Mouse (Mus musculus) kidney, embryonic 16.5 days (tissue): Measurements from ENCODE around the gene Mthfd1l. TPM values are rescaled to one million over a fixed set of nuclear protein-coding genes. Genes with fewer than 3 reads are reported as not detected.

Source experiments
- ATAC-seq: fragments of 200-750 bp; cut with Nextera tagmentation; 2 replicates; pipeline ENCODE4 v1.8.0; 2017; ENCODE audit warnings: moderate TSS enrichment; ENCODE audit not compliant: low FRiP score, low TSS enrichment
- H3K27ac ChIP-seq: fragments of 300-500 bp; sonication (generic); 2 replicates; pipeline ENCODE4 v1.5.1; 2014; ENCODE audit warnings: low read length
- H3K27me3 ChIP-seq: fragments of 300-500 bp; sonication (generic); 2 replicates; pipeline ENCODE4 v1.6.1; 2014; ENCODE audit warnings: low read length, control low read depth, mixed read lengths; ENCODE audit not compliant: insufficient read depth
- H3K36me3 ChIP-seq: fragments of 300-500 bp; sonication (generic); 2 replicates; pipeline ENCODE4 v1.6.1; 2014; ENCODE audit warnings: low read length, control low read depth, mixed read lengths; ENCODE audit not compliant: insufficient read depth
- H3K4me1 ChIP-seq: fragments of 300-500 bp; sonication (generic); 2 replicates; pipeline ENCODE4 v1.6.1; 2014; ENCODE audit warnings: low read length, control low read depth, mixed read lengths; ENCODE audit not compliant: insufficient read depth
- H3K4me2 ChIP-seq: fragments of 300-500 bp; sonication (generic); replicated peaks from 2 replicates; pipeline ENCODE4 v1.6.1; 2014; ENCODE audit warnings: low read depth, low read length
- H3K4me3 ChIP-seq: fragments of 300-500 bp; sonication (generic); 2 replicates; pipeline ENCODE4 v1.5.1; 2014; ENCODE audit warnings: mild to moderate bottlenecking, low read length
- H3K9ac ChIP-seq: fragments of 300-500 bp; sonication (generic); replicated peaks from 2 replicates; pipeline ENCODE4 v1.6.1; 2014; ENCODE audit warnings: low read length
- H3K9me3 ChIP-seq: fragments of 300-500 bp; sonication (generic); 2 replicates; pipeline ENCODE4 v1.6.1; 2016; ENCODE audit warnings: low read length, control low read depth
- WGBS: fragments of 180-500 bp; shearing (Covaris S2); extraction: QIAGEN DNeasy Blood & Tissue Kit; methylation state at CpG from one replicate; pipeline ENCODE4 v1.1.7; 2014; 5-methylcytosine and 5-hydroxymethylcytosine counted together
- polyA plus RNA-seq: library from polyadenylated mRNA; unstranded; fragments of >200 nt; fragmentation: Nextera tagmentation; extraction: Ambion mirVana; gene quantifications from 2 replicates; pipeline ENCODE4 v1.2.1, GENCODE M21; 2015

Gene Mthfd1l
- polyA plus RNA-seq, 1 experiment from 2014 or later, result 16.7 TPM

DNA sequence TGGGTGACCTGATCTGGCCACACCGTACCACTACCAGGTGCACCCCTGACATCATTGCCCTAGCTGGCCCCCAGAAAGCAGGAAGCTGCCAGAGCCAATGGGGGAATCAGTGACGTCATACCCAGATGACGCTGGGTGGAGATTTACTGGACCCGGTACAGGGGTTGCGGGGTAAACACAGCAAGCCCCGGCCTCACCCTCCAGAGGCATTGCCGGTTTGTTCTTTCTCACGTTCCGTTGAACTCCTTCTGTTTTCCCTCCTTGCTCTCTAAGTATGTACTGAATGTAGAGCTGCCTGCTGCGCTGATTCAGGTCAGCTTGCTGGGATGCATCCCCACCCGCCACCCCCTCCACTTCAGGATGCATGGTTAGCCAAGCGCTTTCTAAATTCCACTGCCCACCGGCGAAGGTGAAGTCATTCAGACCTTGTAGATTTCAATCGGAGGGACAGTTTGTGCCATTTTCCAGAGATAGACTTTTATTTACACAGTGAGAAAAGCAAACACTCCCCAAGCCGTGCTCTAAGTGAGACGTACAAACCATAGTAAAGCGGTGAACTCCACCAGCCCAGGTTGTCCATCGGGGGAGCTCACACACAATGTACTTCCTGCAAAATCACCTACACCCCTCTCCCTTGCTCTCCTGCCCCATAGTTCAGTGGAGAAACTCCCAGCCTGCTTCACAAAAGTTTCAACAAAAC lies 138.3 kb downstream of the Mthfd1l start:
- H3K4me1 ChIP-seq, result peaks cover 68% of the 10 kb centered on the region

GRCm38 (mm10) chr10:4111795-4112139 lies 138.8 kb downstream of the Mthfd1l start:
- no peaks in the 10 kb centered on the region for H3K36me3 ChIP-seq
- peak; percentile 36; the same call in 1 of the 2 replicates for ATAC-seq
- H3K9ac ChIP-seq, result peak overlapping the region; percentile 27
- H3K9me3 ChIP-seq, result no peaks in the 10 kb centered on the region
- no peak overlapping the region for H3K4me3 ChIP-seq
- H3K27me3 ChIP-seq, result no peaks in the 10 kb centered on the region
- WGBS, result 51% methylated on average over 8 of the region's 8 CpGs
- H3K4me1 ChIP-seq, result peaks cover 67% of the 10 kb centered on the region
- H3K4me2 ChIP-seq, result peak overlapping the region; percentile 39
- H3K27ac ChIP-seq, result peak overlapping the region; percentile 89

More for the DNA sequence above, 138.3 kb downstream of the Mthfd1l start:
- Histone ChIP-seq H3K9ac (peak overlapping the region; percentile 27), H3K4me3 (peak overlapping the region; percentile 14), H3K36me3 (no peaks in the 10 kb centered on the region), H3K9me3 (no peaks in the 10 kb centered on the region), H3K27me3 (no peaks in the 10 kb centered on the region), H3K4me2 (peak overlapping the region; percentile 39), H3K27ac (peak overlapping the region; percentile 89)
- peak; percentile 62 for ATAC-seq
- 21% methylated on average over 19 of the region's 19 CpGs for WGBS

DNA sequence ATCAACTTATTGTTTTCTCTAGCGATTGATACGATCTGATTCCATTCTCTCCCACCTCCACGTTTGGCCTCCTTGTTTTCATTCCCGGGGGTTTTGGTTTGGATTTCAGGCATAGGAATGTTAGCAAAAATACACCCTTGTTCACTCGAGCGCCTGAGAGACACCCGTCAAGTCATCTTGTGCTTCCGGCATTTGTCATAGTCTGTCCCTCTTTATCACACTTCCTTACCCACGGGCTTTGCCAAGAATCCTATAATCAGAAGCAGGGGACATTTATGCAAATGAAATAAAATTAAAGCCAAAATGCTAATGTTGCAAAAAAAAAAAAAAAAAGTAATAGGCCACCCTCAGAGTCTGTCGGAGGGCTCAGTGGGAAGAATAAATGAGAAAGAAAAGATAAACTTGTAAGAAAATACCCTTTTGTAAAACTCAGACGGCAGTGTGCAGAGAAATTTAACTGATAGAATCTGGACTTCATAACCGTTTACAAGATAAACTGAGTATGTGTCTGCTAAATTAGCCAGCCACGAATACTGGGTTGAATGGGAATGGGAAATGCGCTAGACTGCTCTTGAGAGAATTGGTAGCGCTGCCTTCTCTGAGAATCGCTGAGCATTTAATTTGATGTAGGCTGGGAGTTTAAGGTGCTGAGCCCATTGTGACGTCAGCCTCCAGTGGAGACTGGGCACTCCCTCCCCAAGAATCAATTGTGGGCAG lies 139.9 kb downstream of the Mthfd1l start:
- Histone ChIP-seq H3K36me3 (no peaks in the 10 kb centered on the region), H3K4me2 (no peak overlapping the region), H3K9ac (no peak overlapping the region), H3K27ac (peak overlapping the region; percentile 89), H3K4me3 (no peak overlapping the region), H3K9me3 (no peaks in the 10 kb centered on the region), H3K27me3 (no peaks in the 10 kb centered on the region), H3K4me1 (peaks cover 69% of the 10 kb centered on the region)
- ATAC-seq, result no peak
- 42% methylated on average over 17 of the region's 17 CpGs for WGBS

- H3K4me1 ChIP-seq, result peaks cover 69% of the 10 kb centered on the region
- WGBS, result 91% methylated on average over 5 of the region's 5 CpGs
Observed at GRCm38 (mm10) chr10:4113328-4113658, 140.4 kb downstream of the Mthfd1l start.

DNA sequence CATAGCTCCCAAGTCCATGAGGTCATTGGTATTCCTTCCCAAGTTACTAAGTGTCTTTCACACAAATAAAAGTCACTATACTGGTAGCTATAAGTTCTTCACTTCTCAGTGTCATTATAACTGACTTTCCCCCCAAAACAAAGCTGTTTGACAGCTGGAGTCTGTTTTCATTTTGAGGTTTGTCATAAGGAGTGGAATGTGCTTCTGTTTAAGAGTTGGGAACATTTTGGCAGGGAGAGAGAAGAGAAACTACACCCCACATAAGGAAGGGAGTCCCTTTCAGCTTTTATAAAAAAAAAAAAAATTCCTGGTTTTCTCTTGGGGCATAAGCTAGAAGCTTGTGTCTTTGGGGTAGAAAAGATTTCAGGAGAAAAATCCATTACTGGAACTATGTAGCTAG lies 143.7 kb downstream of the Mthfd1l start:
- H3K4me1 ChIP-seq, result peaks cover 58% of the 10 kb centered on the region
- H3K4me2 ChIP-seq, result 0 out of 2 replicates have a peak overlapping the region, but pooled peaks have one; percentile 7
- H3K9ac ChIP-seq, result no peak overlapping the region
- H3K9me3 ChIP-seq, result no peaks in the 10 kb centered on the region
- no peak for ATAC-seq
- H3K27ac ChIP-seq, result peak overlapping the region; percentile 80
- H3K27me3 ChIP-seq, result no peaks in the 10 kb centered on the region
- H3K4me3 ChIP-seq, result no peak overlapping the region
- H3K36me3 ChIP-seq, result no peaks in the 10 kb centered on the region

More at GRCm38 (mm10) chr10:4113328-4113658, 140.4 kb downstream of the Mthfd1l start:
- H3K4me3 ChIP-seq, result no peak overlapping the region
- H3K9me3 ChIP-seq, result no peaks in the 10 kb centered on the region
- 0 out of 2 replicates have a peak overlapping the region, but pooled peaks have one; percentile 8 for H3K27ac ChIP-seq
- no peak overlapping the region for H3K4me2 ChIP-seq
- ATAC-seq, result no peak
- H3K36me3 ChIP-seq, result no peaks in the 10 kb centered on the region
- H3K27me3 ChIP-seq, result no peaks in the 10 kb centered on the region
- H3K9ac ChIP-seq, result no peak overlapping the region

DNA sequence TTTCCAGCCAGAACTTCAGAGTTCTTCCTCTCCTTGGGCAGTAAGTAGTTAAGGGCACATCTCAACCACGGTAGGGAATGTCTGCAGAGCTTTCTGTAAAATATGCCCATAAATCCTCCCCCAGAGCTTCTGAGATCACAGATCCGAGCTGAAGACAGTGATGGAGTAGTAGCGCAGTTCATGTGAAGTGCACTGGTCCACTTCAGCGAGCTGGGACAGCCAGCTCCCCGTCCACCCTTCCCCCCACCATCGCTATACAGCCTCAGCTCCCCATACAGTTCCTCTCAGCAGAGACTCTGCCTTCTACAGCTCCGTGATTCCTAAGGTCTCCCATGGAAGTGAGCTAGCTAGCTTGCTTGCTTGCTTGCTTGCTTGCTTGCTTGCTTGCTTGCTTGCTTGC lies 144.2 kb downstream of the Mthfd1l start:
- no peak overlapping the region for H3K4me3 ChIP-seq
- H3K9me3 ChIP-seq, result no peaks in the 10 kb centered on the region
- 10% methylated on average over 7 of the region's 7 CpGs for WGBS
- peak overlapping the region; percentile 80 for H3K27ac ChIP-seq
- ATAC-seq, result peak; percentile 93
- H3K9ac ChIP-seq, result no peak overlapping the region
- no peaks in the 10 kb centered on the region for H3K27me3 ChIP-seq
- H3K36me3 ChIP-seq, result no peaks in the 10 kb centered on the region
- peaks cover 53% of the 10 kb centered on the region for H3K4me1 ChIP-seq
- H3K4me2 ChIP-seq, result 0 out of 2 replicates have a peak overlapping the region, but pooled peaks have one; percentile 7

DNA sequence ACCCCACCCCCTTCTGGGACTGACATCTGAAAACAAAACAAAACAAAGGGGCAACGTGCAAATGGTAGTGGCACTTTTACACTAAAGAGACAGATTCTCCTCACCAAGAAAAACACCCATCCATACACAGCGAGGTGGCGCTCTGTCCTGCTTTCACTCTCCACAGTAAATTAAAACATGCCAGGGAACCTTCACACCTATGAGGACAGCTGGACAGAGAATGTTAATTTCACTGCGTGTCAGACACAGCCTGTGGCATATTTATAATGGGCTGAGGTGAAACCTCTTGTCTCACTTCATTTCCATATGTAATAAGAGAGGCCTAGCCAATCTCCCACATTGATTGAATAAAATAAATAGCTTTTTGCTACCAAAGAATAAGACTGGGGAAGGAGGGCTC lies 146.4 kb downstream of the Mthfd1l start:
- Histone ChIP-seq H3K36me3 (no peaks in the 10 kb centered on the region), H3K27ac (no peak overlapping the region), H3K9ac (no peak overlapping the region), H3K4me2 (no peak overlapping the region), H3K4me1 (peaks cover 47% of the 10 kb centered on the region), H3K27me3 (no peaks in the 10 kb centered on the region), H3K4me3 (no peak overlapping the region), H3K9me3 (no peaks in the 10 kb centered on the region)
- 47% methylated on average over 4 of the region's 4 CpGs for WGBS
- ATAC-seq, result no peak

GRCm38 (mm10) chr10:4120708-4121107 lies 147.8 kb downstream of the Mthfd1l start:
- Histone ChIP-seq H3K4me2 (no peak overlapping the region), H3K4me3 (no peak overlapping the region), H3K27ac (peak overlapping the region; percentile 81), H3K4me1 (peaks cover 60% of the 10 kb centered on the region), H3K9me3 (no peaks in the 10 kb centered on the region), H3K27me3 (no peaks in the 10 kb centered on the region), H3K36me3 (no peaks in the 10 kb centered on the region), H3K9ac (no peak overlapping the region)
- 54% methylated on average over 10 of the region's 10 CpGs for WGBS
- ATAC-seq, result peak; percentile 57; the same call in 1 of the 2 replicates

DNA sequence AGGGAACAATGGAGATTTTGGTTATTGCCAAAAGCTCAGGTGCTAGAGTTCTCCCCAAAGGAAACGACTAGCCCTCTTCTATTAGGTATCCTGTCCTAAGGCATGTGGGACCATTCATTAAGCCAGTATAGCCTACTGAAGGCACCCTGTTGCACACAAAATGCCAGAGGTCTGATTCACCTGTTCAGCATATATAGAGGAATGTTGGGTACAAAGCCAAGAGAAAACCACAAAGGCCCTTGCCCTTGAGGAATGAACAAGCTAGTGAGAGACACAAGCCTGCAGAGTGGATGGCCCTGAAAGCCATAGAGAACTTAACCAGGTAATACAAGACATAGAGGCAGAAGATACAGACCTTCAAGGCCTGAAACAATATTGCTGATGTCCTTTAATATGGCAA lies 148.3 kb downstream of the Mthfd1l start:
- H3K36me3 ChIP-seq, result no peaks in the 10 kb centered on the region
- H3K27me3 ChIP-seq, result no peaks in the 10 kb centered on the region
- H3K9ac ChIP-seq, result no peak overlapping the region
- ATAC-seq, result no peak
- H3K27ac ChIP-seq, result peak overlapping the region; percentile 81
- WGBS, result 83% methylated on average over 1 of the region's 1 CpGs
- no peak overlapping the region for H3K4me2 ChIP-seq
- H3K4me1 ChIP-seq, result peaks cover 61% of the 10 kb centered on the region
- no peak overlapping the region for H3K4me3 ChIP-seq
- no peaks in the 10 kb centered on the region for H3K9me3 ChIP-seq
